Mouse (Mus musculus) cerebellum, adult 18-20 months (tissue): ENCODE data around the gene Lpin3.

Source experiments
- DNase-seq, 2 experiments: peaks; one replicate each; pipeline ENCODE4 v3.0.0; 2021

Lpin3 gene

DNA sequence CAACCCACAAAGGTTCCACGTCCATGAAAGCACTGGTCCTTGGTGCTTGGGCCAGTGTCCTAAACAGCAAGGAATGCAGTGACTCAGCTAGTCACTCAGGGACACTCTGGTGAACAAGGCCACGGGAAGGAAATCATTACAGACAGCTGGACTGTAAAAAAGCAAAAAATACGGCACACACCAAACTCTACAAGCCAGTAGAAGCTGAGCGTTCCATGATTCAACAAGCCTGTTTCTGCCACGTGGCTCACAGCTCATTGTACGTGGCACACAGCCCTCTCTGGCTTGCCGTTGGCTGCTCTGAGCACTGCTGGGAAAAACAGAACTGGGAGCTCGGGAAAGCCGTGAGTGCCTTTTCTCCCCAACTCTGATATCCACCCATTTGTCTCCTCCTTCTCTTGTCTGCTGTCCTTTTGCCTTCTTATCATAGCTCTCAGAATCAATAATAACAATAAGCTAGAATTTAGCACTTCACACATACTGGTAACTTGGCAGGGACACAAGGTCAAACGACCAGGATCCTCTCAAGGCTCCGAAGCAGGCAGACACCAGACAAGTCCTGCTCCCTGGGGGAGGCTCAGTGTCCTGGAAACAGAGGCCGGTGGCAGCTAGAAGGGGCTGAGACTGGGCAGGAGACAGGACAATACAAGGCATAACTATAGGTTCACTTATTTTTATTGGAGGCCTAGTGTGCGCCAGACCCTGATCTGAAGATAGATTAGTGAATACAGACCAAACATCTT lies at the start of gene Lpin3:
Gene Lpin3 (plus strand): TSS at position 218 of the 743 bp plus-strand sequence.
- no peak for DNase-seq

DNA sequence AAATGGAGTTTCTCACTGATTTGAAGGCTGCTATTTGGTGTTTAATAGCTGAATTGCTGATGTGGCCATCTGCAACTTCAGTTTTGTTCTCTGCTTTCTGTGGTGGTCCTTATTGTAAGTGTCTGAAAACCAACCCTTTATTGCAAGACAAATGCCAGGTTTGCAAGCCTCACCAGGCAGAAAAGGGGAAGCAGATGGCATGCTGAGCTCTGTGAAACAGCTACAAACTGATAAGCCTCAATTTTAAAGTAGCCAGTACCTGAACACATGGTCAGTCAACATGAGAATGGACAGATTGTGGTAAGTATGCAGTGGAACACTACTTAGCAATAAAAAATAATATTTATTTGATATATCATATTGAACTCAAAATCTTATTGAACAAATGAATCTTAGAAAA lies 39.6 kb upstream of the Lpin3 start:
- DNase-seq = no peak

DNA sequence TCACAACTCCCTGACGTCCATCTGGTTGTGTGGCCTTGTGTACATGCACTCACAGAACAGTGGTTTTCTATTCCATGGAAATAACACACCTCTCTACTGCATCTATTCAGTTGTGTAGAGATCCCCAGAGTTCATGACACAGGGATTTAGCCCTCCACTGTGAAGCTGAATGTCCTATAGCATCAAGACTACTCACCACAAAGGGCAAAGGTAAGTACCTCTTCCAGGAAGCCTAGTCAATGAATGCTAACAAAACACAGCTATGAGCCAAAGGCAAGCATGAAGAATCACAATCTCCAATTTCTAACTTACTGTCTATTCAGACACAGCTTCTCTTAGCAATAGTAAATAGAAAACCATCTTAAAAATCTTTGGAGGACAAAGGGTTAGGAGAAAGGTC lies 32.8 kb upstream of the Lpin3 start:
- DNase-seq = no peak

DNA sequence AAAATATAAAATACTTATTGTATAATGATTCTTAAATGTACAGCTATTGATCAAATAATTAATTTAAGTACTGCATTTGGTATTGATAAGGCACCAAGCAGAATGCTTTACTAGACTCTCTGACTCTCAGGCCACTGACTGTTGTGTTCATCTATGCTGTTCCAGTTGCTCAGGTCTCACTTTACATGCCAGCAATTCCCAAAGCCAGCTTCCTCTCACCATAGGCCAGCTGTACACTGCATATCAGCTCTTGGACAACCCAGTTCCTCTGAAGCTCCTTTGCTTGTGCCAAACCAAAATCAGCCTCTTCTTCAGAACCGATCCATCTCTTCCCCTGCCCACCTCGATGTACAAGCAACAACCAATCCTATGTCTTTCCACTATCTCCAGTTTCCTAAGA lies 32.3 kb upstream of the Lpin3 start:
- DNase-seq = no peak

DNA sequence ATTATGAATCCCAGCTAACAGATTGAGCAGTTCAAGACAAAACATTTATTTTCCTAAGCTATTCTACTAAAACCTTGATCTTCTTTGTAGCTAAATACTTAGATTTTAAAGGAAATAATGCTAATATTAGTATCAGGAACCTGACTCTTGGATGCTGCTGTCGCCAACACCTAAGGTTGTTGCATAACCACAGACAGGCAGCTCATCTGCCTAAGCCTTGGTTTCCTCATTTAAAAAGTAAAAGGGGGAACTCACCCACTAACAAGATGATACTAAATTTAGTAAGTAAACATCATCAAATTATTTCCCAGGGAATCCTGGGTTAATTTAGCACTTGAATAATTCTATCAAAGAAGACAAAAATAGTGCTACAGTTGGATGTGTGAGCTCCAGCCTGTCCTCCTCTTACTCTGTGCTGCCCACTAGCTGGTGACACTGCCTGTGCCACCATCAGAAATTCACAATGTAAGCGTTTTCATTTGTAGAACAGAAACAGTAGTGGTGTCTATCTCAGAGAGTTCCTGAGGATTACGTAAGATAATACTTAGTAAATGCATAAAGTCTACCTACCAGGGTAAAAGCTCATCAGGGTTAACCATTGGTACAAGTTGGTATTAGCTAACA lies 30.7 kb upstream of the Lpin3 start:
- DNase-seq = peak in 1 of 2 experiments; percentile 34

DNA sequence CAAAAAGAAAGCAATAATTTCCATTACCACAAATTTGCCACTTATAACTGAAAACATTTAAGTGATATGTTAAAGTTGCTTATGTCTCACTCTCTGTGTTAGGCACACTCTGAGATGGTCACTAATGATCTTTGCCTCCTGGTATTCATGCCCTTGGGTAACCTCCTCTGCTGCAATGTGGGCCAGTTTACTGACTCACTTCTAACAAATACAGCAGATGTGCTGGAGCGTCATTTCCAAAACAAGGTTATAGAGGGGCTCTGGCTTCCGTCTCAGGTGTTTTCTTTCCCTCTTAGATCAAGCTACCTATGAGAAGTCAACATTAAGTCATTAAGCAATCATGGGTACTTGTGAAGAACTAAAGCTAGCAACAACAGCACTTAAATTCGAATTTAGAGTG lies 30.1 kb upstream of the Lpin3 start:
- DNase-seq = no peak

DNA sequence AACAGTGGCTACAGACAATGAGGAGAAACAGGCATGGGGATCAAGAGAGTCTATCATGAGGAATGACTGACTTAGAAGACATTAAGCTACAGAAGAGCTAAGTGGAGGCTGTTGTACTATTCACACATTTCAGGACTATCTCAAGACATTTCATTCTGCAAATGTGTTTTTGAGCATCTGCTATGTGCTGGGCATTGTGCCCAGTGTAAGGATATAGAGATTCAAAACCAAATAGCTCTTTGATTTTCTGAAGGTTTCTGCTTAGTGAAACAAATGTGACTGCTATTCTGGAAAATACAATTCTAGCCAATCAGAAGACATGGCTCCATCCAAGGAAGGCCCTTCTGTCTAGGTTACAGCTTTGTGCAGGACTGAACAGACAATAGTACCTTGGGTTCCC lies 25.8 kb upstream of the Lpin3 start:
- DNase-seq = peak; percentile 63 to 65

DNA sequence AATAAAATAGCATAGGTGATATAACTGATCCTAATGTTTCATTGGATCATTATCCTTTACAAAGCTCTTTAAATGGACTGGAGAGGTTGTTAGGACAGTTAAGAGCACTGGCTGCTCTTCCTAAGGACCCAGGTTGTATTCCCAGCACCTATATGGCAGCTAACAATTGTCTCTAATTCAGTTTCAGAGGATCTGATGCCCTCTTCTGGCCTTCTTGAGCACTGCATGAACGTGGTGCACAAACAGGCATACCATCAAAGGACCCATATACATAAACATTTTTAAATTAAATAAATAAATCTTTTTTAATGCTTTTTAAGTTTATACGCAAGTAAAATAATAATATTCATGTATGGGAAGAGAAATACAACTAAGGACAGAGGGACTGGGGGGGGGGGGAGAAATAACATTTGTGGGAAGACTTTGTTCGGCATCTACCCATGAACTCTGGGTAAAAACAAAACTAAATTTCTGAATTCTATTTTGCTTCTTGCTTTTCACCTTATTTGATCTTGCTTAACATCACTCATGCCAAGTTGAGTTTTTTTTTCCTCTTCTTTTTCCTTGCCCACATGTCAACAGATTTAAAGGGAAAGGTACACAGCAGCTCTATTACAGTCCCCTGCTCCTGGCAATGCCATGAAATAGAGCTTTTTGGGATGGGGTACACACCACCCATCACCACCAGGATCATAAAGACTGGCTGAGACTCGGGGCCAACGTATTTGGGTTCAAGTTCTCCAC lies 23.9 kb upstream of the Lpin3 start:
- no peak for DNase-seq

DNA sequence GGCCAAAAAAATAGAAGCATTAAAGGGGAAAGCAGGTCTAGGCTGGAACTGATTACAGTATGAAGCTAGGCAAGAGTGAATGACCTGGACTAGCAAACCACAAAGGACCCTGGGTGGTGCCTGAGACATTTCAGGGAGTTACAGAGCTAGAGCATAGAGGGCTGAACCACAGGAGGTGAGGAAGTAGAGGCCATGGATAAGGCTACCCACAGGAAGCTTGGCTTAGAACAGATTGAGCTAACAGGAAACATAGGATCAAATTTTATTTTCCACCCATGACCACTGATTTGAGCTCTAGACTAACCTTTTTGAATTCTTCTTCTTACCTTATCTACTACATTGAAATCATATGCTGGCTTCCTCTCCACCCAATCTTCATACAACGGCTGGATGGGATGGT lies 20.1 kb upstream of the Lpin3 start:
- no peak for DNase-seq

DNA sequence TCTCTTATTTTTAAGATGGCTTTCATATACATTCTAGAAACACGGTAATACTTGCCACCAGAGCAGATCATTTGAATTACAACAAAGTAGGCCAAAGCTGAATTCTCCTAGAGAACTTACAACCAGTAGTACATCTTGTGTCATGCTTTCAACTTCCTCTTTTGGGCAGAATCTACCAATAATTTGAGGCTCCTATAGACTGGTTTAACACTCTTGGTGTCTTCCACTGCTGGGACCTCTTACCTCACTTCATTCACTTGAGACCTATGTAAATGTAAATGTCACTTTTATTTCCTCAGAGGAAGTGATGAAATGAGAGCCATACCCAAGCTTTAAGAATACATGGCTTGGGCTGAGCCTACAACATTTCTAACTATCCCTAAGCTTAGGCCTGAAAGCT lies 16.4 kb upstream of the Lpin3 start:
- DNase-seq = no peak

DNA sequence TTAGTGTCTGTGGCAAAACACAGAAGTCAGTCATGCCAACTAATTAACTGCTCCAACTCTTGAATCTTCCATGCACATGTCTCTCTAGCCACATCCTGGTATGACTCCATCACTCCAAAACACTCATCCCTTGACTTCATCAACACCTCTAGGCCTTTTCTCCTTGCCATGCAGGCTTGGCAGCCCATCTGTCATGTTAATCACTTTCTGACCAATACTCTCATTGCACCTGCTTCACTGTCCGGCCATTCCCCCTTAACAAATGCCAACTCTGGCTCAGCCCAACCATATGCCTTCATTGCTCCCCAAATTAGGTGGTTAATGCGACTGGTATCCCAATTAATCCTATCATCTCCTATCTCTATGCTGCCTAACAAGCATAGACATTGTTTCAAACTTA lies 15.2 kb upstream of the Lpin3 start:
- DNase-seq = peak; percentile 42 to 57

DNA sequence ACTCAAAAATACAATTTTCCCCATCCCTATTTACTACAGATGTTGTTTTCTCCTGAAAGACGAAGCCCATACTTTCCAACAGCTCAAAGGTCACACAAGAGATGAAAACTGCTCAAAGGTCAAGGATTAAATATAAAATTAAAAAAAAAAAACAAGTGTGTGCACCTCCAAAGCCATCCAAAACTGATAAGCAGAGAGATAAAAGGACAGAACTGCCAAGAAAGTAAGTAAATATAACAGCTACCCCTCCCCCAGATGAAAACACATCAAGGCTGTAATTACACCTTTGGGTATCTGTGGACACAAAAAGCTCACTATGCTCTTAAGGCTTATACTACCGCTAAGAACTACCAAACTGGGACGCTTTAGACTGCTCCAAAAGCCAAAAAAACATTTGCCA lies 11.0 kb upstream of the Lpin3 start:
- DNase-seq = no peak

DNA sequence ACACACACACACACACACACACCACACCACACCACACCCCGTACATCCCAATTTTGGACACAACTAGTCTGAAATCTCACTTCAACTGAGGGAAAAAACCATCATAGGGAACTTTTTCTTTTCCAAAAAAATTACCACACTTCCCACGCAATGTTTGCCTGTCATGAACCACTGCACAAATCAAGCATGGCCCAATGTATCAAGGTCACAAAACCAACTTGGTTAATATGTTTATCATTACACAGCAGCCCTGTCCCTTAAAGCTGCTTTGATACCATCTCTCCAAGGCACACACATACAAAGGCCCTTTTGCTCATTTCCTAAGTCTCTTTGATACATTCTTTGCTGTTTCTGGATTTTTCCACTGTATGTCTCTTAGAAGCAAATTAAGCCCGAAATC lies 9.2 kb upstream of the Lpin3 start:
- DNase-seq = peak in 1 of 2 experiments; percentile 10

DNA sequence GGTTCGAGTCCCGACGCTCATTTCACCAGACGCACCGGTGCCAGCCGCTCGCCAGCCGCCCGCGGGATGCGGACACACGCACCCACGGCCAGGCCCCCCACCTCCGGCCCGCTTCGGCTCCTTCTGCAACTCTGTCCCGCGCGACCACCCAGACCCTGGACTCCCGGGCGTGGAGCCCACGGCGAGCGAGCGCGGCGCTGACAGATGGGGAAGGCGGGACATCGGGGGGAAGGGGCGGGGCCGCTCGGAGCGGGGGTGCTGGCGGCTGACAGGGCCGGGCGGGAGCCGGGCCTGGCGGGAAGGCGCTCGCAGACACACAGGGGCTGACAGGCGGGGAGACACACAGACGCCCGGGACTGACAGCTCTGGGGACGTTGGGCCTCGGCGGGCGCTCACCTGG lies 8.1 kb upstream of the Lpin3 start:
- peak; percentile 73 to 83 for DNase-seq

DNA sequence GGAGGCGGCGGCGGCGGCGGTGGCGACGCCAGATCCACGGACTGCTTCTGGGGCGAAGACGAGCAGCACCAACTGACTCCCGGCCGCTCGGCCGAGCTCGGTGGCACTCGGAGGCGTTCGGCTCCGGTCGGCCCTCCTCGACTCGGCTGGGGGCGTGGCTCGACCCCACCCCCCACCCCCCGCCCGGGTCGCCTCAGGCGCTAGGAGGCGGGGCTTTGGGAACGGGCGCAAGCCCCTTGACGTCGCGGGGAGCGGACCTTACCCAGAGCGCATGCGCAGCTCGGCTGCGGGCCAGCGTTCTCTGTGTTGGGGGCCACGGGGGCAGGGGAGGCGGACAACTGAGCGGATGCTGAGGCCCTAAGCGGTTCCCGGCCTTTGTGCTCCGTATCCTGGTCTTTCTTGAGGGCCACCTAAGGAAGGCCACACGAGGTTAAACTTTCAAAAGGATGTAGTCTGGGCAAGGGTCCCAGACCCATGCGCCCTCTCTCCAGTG lies 7.5 kb upstream of the Lpin3 start, which contains the start of gene Zhx3:
Gene Zhx3 (minus strand): TSS at position 109 of the 493 bp plus-strand sequence.
- DNase-seq = peak; percentile 90 to 95

DNA sequence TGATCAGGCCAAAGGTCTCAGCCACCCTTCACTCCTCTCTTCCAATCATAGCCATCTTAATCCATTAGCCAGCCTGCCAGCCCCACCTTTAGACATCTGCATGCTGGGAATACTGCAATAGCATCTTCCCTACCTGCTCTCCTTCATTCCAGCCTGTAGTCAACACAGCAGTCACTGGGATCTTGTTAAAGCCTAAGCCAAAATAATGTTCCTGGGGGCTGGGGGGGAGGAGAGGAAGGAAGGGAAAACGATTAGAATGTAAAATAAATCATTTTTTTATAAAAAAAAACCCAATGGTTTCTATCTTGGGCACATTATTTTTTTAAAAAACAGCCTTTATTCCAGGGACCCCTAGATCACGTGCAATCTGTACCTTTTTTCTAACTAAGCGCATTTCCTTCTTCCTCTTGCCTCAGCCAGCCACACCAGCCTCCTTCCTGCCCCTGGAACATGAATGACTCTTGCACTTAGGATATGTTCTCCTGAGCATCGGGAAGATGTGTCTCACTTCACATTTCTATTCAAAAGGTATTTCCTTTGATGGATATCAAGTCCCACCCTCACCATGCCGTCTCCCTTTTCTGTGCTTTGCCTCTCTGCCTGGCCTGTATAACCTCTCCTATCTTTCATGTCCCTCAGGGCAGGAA lies 6.1 kb upstream of the Lpin3 start:
- DNase-seq = no peak

DNA sequence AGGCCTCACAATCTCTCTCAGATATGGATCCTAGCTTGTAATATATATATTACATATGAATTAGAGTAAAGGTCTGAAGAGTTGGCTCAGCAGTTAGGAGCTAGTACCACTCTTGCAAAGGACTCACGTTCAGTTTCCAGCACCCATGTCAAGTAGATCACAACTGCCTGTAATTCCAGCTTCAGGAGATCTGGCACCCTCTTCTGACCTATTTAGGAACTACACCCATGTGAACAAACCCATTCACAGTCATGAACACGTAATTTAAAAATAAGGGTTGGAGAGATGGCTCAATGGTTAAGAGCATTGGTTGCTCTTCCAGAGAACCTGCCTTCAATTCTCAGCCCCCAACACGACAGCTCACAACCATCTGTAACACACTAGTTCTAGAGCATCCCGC lies 4.4 kb upstream of the Lpin3 start:
- DNase-seq = no peak

DNA sequence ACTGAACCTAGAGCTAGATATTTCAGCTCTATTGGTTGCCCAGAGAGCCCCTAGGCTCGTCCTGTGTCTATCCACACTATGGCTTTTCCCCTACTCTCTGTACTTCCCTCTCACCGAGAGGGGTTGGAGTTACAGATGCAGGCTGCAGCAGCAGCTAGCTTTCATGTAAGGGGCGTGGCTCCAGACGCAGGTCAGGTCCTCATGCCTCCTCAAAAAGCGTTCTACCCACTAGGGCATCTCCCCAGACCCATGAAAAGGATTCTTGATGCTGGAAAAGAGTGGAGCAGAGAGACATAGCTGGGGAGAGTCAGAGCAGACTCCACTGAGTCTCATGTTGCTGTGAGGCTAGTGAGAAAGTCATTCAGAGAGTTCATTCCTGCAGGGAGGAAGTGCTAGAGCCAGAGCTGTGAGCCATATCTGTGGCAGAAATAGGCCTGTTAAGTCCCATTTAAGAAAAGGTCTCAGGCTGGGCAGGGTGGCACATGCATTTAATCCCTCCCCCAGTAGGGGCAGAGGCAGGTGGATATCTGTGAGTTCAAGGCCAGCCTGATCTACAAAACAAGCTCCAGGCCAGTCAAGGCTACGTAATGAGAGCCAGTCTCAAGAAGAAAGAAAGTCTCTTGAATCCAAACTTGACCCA lies 1.1 kb downstream of the Lpin3 start:
- DNase-seq = no peak

DNA sequence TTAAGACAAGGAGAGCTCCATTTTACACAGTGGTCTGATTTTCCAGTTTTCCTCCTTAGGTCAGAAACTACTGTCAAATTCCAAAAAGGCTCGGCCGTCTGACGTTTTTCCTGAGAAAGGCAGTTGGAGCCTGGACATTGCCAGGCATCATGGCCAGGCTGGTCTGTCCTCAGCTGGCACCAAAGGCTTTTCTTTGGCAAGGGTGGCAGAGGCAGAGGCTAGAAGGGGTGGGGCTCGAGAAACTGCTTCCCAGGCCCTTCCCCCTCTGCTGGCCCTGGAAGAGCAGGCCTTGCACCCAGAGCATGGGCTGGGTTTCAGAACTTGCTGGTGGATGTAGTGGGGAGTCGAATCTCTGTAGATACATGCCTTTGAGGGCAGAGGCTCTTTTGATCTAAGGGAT lies 2.0 kb downstream of the Lpin3 start:
- peak; percentile 32 to 39 for DNase-seq

DNA sequence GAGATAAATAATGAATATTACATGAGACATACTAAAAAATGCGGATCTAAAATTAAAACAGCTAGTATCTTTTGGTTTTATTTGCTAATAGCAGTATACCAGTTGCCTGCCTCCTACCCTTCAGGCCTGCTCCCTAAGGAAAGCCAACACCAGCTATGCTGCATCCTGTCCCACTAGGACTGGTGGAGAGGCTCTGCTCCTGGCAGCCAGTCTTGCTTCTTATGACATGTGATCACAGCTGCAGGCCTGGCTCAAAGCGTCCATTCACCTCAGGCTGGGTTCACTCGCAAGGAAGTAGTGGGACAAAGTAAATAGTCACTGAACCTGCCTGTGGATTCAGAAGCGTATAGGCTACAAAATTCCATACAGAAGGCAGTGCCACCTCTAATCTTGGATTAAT lies 3.4 kb downstream of the Lpin3 start:
- no peak for DNase-seq

DNA sequence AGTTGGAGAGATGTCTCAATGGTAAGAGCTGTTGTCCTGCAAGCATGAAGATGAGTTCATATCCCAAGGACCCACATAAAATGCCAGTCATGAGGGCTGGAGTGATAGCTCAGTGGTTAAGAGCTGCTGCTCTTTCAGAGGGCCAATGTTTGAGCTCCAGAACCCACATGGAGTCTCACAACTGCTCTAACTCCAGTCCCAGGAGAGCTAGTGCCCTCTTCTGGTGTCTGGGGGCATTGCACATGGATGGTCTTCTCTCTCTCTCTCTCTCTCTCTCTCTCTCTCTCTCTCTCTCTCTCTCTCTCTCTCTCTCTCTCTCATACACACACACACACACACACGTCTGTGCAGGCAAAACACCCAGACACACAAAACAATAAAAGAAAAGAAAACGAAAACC lies 4.4 kb downstream of the Lpin3 start:
- peak; percentile 50 to 59 for DNase-seq

DNA sequence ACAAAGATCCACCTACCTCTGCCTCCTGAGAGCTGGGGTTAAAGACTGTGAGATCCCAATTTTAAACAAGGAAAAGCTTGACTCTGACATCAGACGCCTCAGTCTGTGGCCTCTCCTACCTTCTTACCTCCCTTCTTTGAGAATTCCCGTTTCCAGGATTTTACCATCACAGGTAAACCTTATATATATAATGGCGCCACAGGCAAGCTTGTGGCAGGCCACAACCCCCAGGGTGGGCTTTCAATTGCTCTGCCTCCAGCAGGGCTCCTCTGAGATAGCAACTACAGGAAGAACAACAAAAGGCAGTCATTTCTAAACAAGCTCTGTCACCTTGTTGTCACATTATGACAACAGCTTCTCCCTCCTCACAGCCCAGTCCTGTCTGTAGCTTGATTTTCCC lies 5.8 kb downstream of the Lpin3 start:
- no peak for DNase-seq

DNA sequence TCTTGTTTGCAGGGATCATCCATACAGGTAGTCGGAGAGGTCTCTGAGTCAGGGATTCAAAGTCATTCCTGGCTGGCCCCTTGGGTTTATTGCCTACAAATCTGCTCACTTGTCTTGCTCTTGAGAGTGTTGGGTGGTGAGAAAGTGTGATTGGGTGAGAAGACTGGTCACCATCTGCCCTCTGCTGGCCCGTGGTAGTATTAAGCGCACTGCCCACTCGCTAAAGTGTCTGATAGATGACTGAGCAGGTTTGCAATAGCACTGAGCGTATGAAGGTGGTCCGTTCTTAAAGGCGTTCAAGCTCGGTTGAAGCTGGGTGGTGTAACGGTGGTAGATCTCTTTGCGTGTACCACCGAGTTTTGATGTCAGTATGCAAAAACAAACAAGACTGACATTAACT lies 6.8 kb downstream of the Lpin3 start:
- peak; percentile 87 to 91 for DNase-seq
